8 mouse cellular contexts compared by ENCODE assay signal in the genomic region with DNA sequence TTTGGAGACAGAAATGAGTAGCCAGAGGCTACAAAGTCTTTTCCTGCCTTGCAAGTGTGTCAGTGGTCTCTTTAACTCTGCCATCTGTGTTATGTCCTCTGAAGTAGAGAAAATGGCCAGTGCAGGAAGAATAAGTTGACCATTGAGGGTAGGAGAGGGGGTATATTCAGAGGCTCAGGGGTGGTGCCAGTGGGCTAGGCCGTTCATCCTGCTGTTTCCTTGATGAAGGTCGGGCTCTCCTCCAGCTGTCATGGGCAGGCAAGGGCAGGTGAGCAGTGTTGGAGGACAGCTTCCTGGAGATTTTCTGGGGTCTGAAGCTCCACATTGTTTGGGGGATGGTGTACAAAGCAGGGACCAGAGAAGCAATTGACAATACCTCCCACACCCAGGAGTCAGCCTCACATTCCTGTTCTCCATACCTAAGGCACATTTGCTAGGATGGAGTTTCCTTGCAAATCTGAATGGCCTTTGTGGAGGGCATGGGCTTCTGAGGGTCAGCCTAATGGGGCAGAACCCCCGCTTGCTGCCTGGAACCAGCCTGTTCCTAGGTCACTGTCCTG. TPM values are rescaled to one million over a fixed set of nuclear protein-coding genes. Genes with fewer than 3 reads are reported as not detected.
DNase-seq lines count a peak whose midpoint lies in the region; ATAC-seq lines count a peak whose summit lies in the region.

No protein-coding gene starts in this region.

- peaks cover 37% of the 10 kb centered on the region for H3K36me3 ChIP-seq in kidney, embryonic 14.5 days (ENCODE audit: control insufficient read depth, insufficient read depth, low read length)
- peaks cover 36% of the 10 kb centered on the region for H3K36me3 ChIP-seq in embryonic facial prominence, embryonic 13.5 days
- peaks cover 24% of the 10 kb centered on the region for H3K36me3 ChIP-seq in hindbrain, embryonic 15.5 days
- peaks cover 7% of the 10 kb centered on the region; the same call in 1 of the 2 replicates for H3K36me3 ChIP-seq in midbrain, embryonic 16.5 days (ENCODE audit: control insufficient read depth, insufficient read depth, low read length)

- H3K9me3 ChIP-seq in kidney, embryonic 14.5 days (ENCODE audit: control insufficient read depth, low read length), result no peaks in the 10 kb centered on the region
- H3K9me3 ChIP-seq in embryonic facial prominence, embryonic 13.5 days, result no peaks in the 10 kb centered on the region
- no peaks in the 10 kb centered on the region for H3K9me3 ChIP-seq in hindbrain, embryonic 15.5 days
- no peaks in the 10 kb centered on the region for H3K9me3 ChIP-seq in midbrain, embryonic 16.5 days (replicated peaks; ENCODE audit: control insufficient read depth, low read length, poor library complexity, severe bottlenecking)

- no peak for ATAC-seq in kidney, embryonic 14.5 days (ENCODE audit: low FRiP score, low TSS enrichment)
- ATAC-seq in embryonic facial prominence, embryonic 13.5 days (ENCODE audit: insufficient number of reproducible peaks, insufficient read depth, low FRiP score, low TSS enrichment, low read depth), result no peak
- ATAC-seq in hindbrain, embryonic 15.5 days (ENCODE audit: low FRiP score, low read depth), result no peak
- no peak for ATAC-seq in midbrain, embryonic 16.5 days
- ATAC-seq in activated CD4-positive, CD25-positive, alpha-beta regulatory T cell, adult 4 months, result no peak

- H3K27ac ChIP-seq in kidney, embryonic 14.5 days (ENCODE audit: low read depth, low read length), result peak overlapping the region; percentile 24; the same call in 1 of the 2 replicates
- H3K27ac ChIP-seq in embryonic facial prominence, embryonic 13.5 days, result no peak overlapping the region; the same call in 1 of the 2 replicates
- 0 out of 2 replicates have a peak overlapping the region, but pooled peaks have one; percentile 3 for H3K27ac ChIP-seq in hindbrain, embryonic 15.5 days (replicated peaks)
- H3K27ac ChIP-seq in midbrain, embryonic 16.5 days (ENCODE audit: low read length), result no peak overlapping the region

- H3K4me3 ChIP-seq in kidney, embryonic 14.5 days (ENCODE audit: low read length), result peak overlapping the region; percentile 76
- peak overlapping the region; percentile 71 for H3K4me3 ChIP-seq in embryonic facial prominence, embryonic 13.5 days
- peak overlapping the region; percentile 73 for H3K4me3 ChIP-seq in hindbrain, embryonic 15.5 days
- peak overlapping the region; percentile 60 for H3K4me3 ChIP-seq in midbrain, embryonic 16.5 days (ENCODE audit: low read depth, low read length)

- H3K4me2 ChIP-seq in kidney, embryonic 14.5 days (replicated peaks; ENCODE audit: low read depth, low read length), result peak overlapping the region; percentile 72
- H3K4me2 ChIP-seq in embryonic facial prominence, embryonic 13.5 days, result peak overlapping the region; percentile 88
- H3K4me2 ChIP-seq in hindbrain, embryonic 15.5 days, result peak overlapping the region; percentile 87
- H3K4me2 ChIP-seq in midbrain, embryonic 16.5 days (ENCODE audit: low read length), result peak overlapping the region; percentile 95

- no peak for DNase-seq in kidney, postnatal 14 days
- no peak for DNase-seq in layer of hippocampus, postnatal 25 days (ENCODE audit: extremely low spot score in 1 of 2, low spot score in 1 of 2)
- DNase-seq in thymus, postnatal 14 days, result no peak

- H3K9ac ChIP-seq in kidney, embryonic 14.5 days (ENCODE audit: low read depth, low read length), result peak overlapping the region; percentile 86
- peak overlapping the region; percentile 77 for H3K9ac ChIP-seq in embryonic facial prominence, embryonic 13.5 days
- H3K9ac ChIP-seq in hindbrain, embryonic 15.5 days, result peak overlapping the region; percentile 77
- H3K9ac ChIP-seq in midbrain, embryonic 16.5 days (ENCODE audit: low read depth, low read length), result peak overlapping the region; percentile 87

- peaks cover 26% of the 10 kb centered on the region for H3K4me1 ChIP-seq in kidney, embryonic 14.5 days (ENCODE audit: control insufficient read depth, insufficient read depth, low read length)
- peaks cover 23% of the 10 kb centered on the region for H3K4me1 ChIP-seq in embryonic facial prominence, embryonic 13.5 days
- peaks cover 41% of the 10 kb centered on the region for H3K4me1 ChIP-seq in hindbrain, embryonic 15.5 days (replicated peaks)
- H3K4me1 ChIP-seq in midbrain, embryonic 16.5 days (ENCODE audit: control insufficient read depth, insufficient read depth, low read length), result peaks cover 20% of the 10 kb centered on the region

- 66% methylated on average over 3 of the region's 3 CpGs for WGBS in kidney, embryonic 14.5 days
- 71% methylated on average over 3 of the region's 3 CpGs for WGBS in embryonic facial prominence, embryonic 13.5 days
- whole genome bisulfite sequencing in hindbrain, embryonic 15.5 days, result 82% methylated on average over 3 of the region's 3 CpGs
- WGBS in midbrain, embryonic 16.5 days, result 78% methylated on average over 3 of the region's 3 CpGs

- no peaks in the 10 kb centered on the region for H3K27me3 ChIP-seq in kidney, embryonic 14.5 days (ENCODE audit: control insufficient read depth, insufficient read depth, low read length)
- no peaks in the 10 kb centered on the region for H3K27me3 ChIP-seq in embryonic facial prominence, embryonic 13.5 days
- H3K27me3 ChIP-seq in hindbrain, embryonic 15.5 days, result no peaks in the 10 kb centered on the region
- no peaks in the 10 kb centered on the region for H3K27me3 ChIP-seq in midbrain, embryonic 16.5 days (ENCODE audit: control insufficient read depth, insufficient read depth, low read depth, low read length)

RNA-seq across cellular contexts. Expression of a gene that starts 1.4 kb away (rescaled TPM):
- polyA plus RNA-seq in kidney, embryonic 14.5 days (2014; fragmentation: Nextera tagmentation; extraction: Ambion mirVana), result 0.07 and 0.26 TPM in 2 replicates
- 0.06 and 0.11 TPM in 2 replicates for polyA plus RNA-seq in embryonic facial prominence, embryonic 13.5 days (2015; fragmentation: Nextera tagmentation; extraction: Ambion mirVana)
- polyA plus RNA-seq in hindbrain, embryonic 15.5 days (2015; fragmentation: Nextera tagmentation; extraction: Ambion mirVana), result 0.18 and 0.26 TPM in 2 replicates
- polyA plus RNA-seq in midbrain, embryonic 16.5 days (2015; fragmentation: Nextera tagmentation; extraction: Ambion mirVana), result 0.26 and 0.27 TPM in 2 replicates
- polyA plus RNA-seq in activated CD4-positive, CD25-positive, alpha-beta regulatory T cell, adult 4 months (2017; shearing (Covaris generic)), result not detected
- 1 to 10 TPM; 6.1 to 7.4 TPM for total RNA-seq in layer of hippocampus, postnatal 25 days (2021)

RNA-seq across cellular contexts. Expression of a gene that starts 1.5 kb away (rescaled TPM):
- polyA plus RNA-seq in kidney, embryonic 14.5 days (2014; fragmentation: Nextera tagmentation; extraction: Ambion mirVana), result 49.4 and 51.1 TPM in 2 replicates
- polyA plus RNA-seq in embryonic facial prominence, embryonic 13.5 days (2015; fragmentation: Nextera tagmentation; extraction: Ambion mirVana), result 43.6 and 45.9 TPM in 2 replicates
- 56.8 and 57.8 TPM in 2 replicates for polyA plus RNA-seq in hindbrain, embryonic 15.5 days (2015; fragmentation: Nextera tagmentation; extraction: Ambion mirVana)
- polyA plus RNA-seq in midbrain, embryonic 16.5 days (2015; fragmentation: Nextera tagmentation; extraction: Ambion mirVana), result 55.4 and 57.8 TPM in 2 replicates
- 10 to 100 TPM; 34.4 to 38.4 TPM for polyA plus RNA-seq in activated CD4-positive, CD25-positive, alpha-beta regulatory T cell, adult 4 months (2017; shearing (Covaris generic))
- 10 to 100 TPM; 57.1 to 60.7 TPM for total RNA-seq in layer of hippocampus, postnatal 25 days (2021)

RNA-seq across cellular contexts. Expression of a gene that starts 27.0 kb away (rescaled TPM):
- polyA plus RNA-seq in kidney, embryonic 14.5 days (2014; fragmentation: Nextera tagmentation; extraction: Ambion mirVana), result 7.7 and 11.5 TPM in 2 replicates
- 3.7 and 4.7 TPM in 2 replicates for polyA plus RNA-seq in embryonic facial prominence, embryonic 13.5 days (2015; fragmentation: Nextera tagmentation; extraction: Ambion mirVana)
- 6.0 and 6.2 TPM in 2 replicates for polyA plus RNA-seq in hindbrain, embryonic 15.5 days (2015; fragmentation: Nextera tagmentation; extraction: Ambion mirVana)
- polyA plus RNA-seq in midbrain, embryonic 16.5 days (2015; fragmentation: Nextera tagmentation; extraction: Ambion mirVana), result 6.1 and 7.2 TPM in 2 replicates
- polyA plus RNA-seq in activated CD4-positive, CD25-positive, alpha-beta regulatory T cell, adult 4 months (2017; shearing (Covaris generic)), result 1 to 10 TPM; 3.9 to 4.8 TPM
- total RNA-seq in layer of hippocampus, postnatal 25 days (2021), result 10 to 100 TPM; 18.6 to 24.8 TPM

RNA-seq across cellular contexts. Expression of a gene that starts 33.3 kb away (rescaled TPM):
- 10.0 and 11.4 TPM in 2 replicates for polyA plus RNA-seq in kidney, embryonic 14.5 days (2014; fragmentation: Nextera tagmentation; extraction: Ambion mirVana)
- 9.4 and 10.0 TPM in 2 replicates for polyA plus RNA-seq in embryonic facial prominence, embryonic 13.5 days (2015; fragmentation: Nextera tagmentation; extraction: Ambion mirVana)
- 13.3 and 13.8 TPM in 2 replicates for polyA plus RNA-seq in hindbrain, embryonic 15.5 days (2015; fragmentation: Nextera tagmentation; extraction: Ambion mirVana)
- 13.4 and 15.8 TPM in 2 replicates for polyA plus RNA-seq in midbrain, embryonic 16.5 days (2015; fragmentation: Nextera tagmentation; extraction: Ambion mirVana)
- 1 to 10 TPM; 7.0 to 7.7 TPM for polyA plus RNA-seq in activated CD4-positive, CD25-positive, alpha-beta regulatory T cell, adult 4 months (2017; shearing (Covaris generic))
- 10 to 100 TPM; 17.1 to 18.4 TPM for total RNA-seq in layer of hippocampus, postnatal 25 days (2021)

RNA-seq across cellular contexts. Expression of a gene that starts 41.9 kb away (rescaled TPM):
- not detected in 2 replicates for polyA plus RNA-seq in kidney, embryonic 14.5 days (2014; fragmentation: Nextera tagmentation; extraction: Ambion mirVana)
- polyA plus RNA-seq in embryonic facial prominence, embryonic 13.5 days (2015; fragmentation: Nextera tagmentation; extraction: Ambion mirVana), result not detected in 2 replicates
- polyA plus RNA-seq in hindbrain, embryonic 15.5 days (2015; fragmentation: Nextera tagmentation; extraction: Ambion mirVana), result not detected in 2 replicates
- not detected in 2 replicates for polyA plus RNA-seq in midbrain, embryonic 16.5 days (2015; fragmentation: Nextera tagmentation; extraction: Ambion mirVana)
- polyA plus RNA-seq in activated CD4-positive, CD25-positive, alpha-beta regulatory T cell, adult 4 months (2017; shearing (Covaris generic)), result not detected
- not detected for total RNA-seq in layer of hippocampus, postnatal 25 days (2021)

Comparison
In these comparisons a context has a peak if more than half of its experiments do, and no peak if none do; other contexts are left out.
1. H3K27ac ChIP-seq: peak in kidney, embryonic 14.5 days (single experiment) and hindbrain, embryonic 15.5 days (single experiment); none in embryonic facial prominence, embryonic 13.5 days (single experiment) and midbrain, embryonic 16.5 days (single experiment).
2. Peak in every context shown above with its lines, with median percentiles within 50 percentile points of each other: H3K4me2 ChIP-seq, H3K4me3 ChIP-seq and H3K9ac ChIP-seq.